Mouse (Mus musculus): ENCODE data around the gene Acsbg1.

- TF ChIP-seq CTCF (IDR thresholded peaks at IDR 0.05; ENCODE audit: low read depth) (no peak), EP300 (optimal IDR thresholded peaks at IDR 0.05) (no peak)
These were observed 10.3 kb upstream of the Acsbg1 start for GRCm38 (mm10) chr9:54671962-54672361.

Measured in stomach, postnatal 0 days (tissue).